Mouse (Mus musculus) urinary bladder, postnatal 0 days (tissue): ENCODE measurements around the gene Bdkrb2. TPM values are rescaled to one million over a fixed set of nuclear protein-coding genes. Genes with fewer than 3 reads are reported as not detected.

Experiments used
- polyA plus RNA-seq: library from polyadenylated mRNA; unstranded; fragments of >200 nt; fragmentation: Nextera tagmentation; extraction: Ambion mirVana; gene quantifications from 2 replicates; pipeline ENCODE4 v1.2.1, GENCODE M21; 2015

Gene Bdkrb2
- polyA plus RNA-seq, result 8.8 and 9.4 TPM in 2 replicates

DNA sequence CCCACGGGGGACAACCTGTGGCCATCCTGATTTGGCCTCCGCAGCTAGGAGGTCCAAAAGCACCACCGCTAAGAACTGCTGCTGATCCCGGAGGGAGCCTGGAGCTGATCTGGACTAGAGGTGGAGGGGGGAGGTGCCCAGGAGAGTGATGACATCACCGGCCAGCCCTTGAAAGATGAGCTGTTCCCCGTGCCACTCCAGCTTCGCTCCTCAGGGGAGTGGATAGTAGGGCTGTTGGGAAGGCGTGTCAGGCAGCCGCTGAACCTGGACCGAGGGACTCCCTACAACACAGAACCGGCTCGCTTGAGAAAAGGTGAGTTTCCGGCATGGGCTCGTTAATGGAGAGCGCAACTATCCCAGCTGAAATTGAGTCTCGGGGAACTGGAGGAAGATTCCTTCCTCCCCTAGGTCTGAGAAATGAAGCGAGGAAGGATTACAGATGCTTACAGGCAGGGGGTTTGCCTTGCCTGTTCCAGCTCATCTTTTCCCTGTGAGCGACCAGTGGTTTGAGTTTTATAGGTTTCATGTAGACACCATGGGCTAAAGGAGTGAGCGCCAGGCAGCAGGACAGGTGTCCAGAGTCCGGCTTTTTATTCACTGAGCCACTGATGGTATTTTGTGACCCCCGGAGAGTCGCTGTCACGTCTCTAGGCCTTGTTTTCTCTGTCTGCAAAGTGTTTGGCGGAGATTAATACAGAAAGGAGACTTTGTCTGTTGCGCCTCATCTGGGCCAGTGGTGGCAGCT lies at the start of gene Bdkrb2:
Gene Bdkrb2, plus strand, starts transcription at position 291 of the 745 bp plus-strand sequence.

DNA sequence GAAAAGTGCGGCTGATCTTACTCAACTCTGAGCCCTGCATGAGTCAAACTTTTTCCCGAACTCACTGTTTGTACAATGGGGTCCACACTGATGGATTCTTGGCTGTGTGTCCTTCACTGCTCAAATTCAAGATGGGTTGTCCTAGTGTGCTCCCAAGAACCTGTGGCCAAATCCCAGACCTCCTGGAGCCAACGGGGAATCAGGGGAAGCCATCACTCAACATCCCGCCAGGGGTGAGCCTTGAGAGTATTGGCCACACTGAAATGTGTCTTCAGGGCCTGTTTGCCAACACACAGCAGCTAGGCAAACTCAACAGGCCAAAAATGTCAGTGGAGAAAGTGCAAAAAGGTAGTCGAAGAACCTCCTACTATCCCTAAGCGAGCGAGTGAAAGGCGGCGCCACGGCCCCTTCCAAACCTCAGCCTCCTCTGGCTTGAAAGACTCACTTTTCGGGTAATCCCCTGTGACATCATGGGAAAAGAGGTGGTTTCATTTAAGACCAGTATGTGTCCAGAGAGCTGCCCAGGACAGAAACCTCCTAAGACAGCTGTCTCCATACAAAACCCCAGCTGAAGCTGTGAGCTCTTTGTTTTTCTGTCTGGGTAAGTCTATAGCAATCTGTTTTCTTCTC lies 39.7 kb downstream of the Bdkrb2 start, which contains the start of gene Bdkrb1:
Gene Bdkrb1, plus strand, starts transcription at position 505 of the 630 bp plus-strand sequence.

Other genes with a start within 250 kb of the Bdkrb2 start
- not detected in 2 replicates for gene Tunar, start 229.4 kb upstream of the Bdkrb2 start, polyA plus RNA-seq
- gene D430019H16Rik, start 109.4 kb upstream of the Bdkrb2 start, polyA plus RNA-seq, result 0.14 and 0.27 TPM in 2 replicates
- 0.48 and 1.3 TPM in 2 replicates for gene Bdkrb1, start 39.9 kb downstream of the Bdkrb2 start, polyA plus RNA-seq
- gene Gskip, start 121.6 kb downstream of the Bdkrb2 start, polyA plus RNA-seq, result 23.3 and 24.6 TPM in 2 replicates
- gene Atg2b, start 122.0 kb downstream of the Bdkrb2 start, polyA plus RNA-seq, result 4.6 and 5.8 TPM in 2 replicates
- 0.10 and 0.18 TPM in 2 replicates for gene Ak7, start 142.8 kb downstream of the Bdkrb2 start, polyA plus RNA-seq
- gene Papola, start 221.5 kb downstream of the Bdkrb2 start, polyA plus RNA-seq, result 101 and 132 TPM in 2 replicates